Mouse (Mus musculus) heart, embryonic 11.5 days (tissue): ENCODE results near the gene Klhl29. TPM values are rescaled to one million over a fixed set of nuclear protein-coding genes. Genes with fewer than 3 reads are reported as not detected.
A peak's percentile ranks its signal among the peaks of the same experiment; 100 is the strongest.

Source experiments
- ATAC-seq: fragments of 200-750 bp; cut with Nextera tagmentation; replicated peaks from 2 replicates; pipeline ENCODE4 v1.8.0; 2017; ENCODE audit warnings: moderate library complexity; ENCODE audit not compliant: insufficient number of reproducible peaks, low FRiP score, low TSS enrichment
- H3K27ac ChIP-seq: fragments of 300-500 bp; sonication (generic); 2 replicates; pipeline ENCODE4 v1.5.1; 2014; ENCODE audit warnings: mild to moderate bottlenecking, low read depth, low read length
- H3K27me3 ChIP-seq: fragments of 300-500 bp; sonication (generic); 2 replicates; pipeline ENCODE4 v1.6.1; 2014; ENCODE audit warnings: mild to moderate bottlenecking, low read length, mixed read lengths; ENCODE audit not compliant: control insufficient read depth, insufficient read depth
- H3K36me3 ChIP-seq: fragments of 300-500 bp; sonication (generic); 2 replicates; pipeline ENCODE4 v1.6.1; 2014; ENCODE audit warnings: mild to moderate bottlenecking, low read length, moderate library complexity, mixed read lengths; ENCODE audit not compliant: control insufficient read depth, insufficient read depth
- H3K4me1 ChIP-seq: fragments of 300-500 bp; sonication (generic); 2 replicates; pipeline ENCODE4 v1.6.1; 2014; ENCODE audit warnings: low read length; ENCODE audit not compliant: control insufficient read depth, insufficient read depth
- H3K4me2 ChIP-seq: fragments of 300-500 bp; sonication (generic); 2 replicates; pipeline ENCODE4 v1.6.1; 2014; ENCODE audit warnings: mild to moderate bottlenecking, moderate library complexity
- H3K4me3 ChIP-seq: fragments of 300-500 bp; sonication (generic); 2 replicates; pipeline ENCODE4 v1.5.1; 2014; ENCODE audit warnings: low read depth, low read length
- H3K9ac ChIP-seq: fragments of 300-500 bp; sonication (generic); 2 replicates; pipeline ENCODE4 v1.6.1; 2014; ENCODE audit warnings: mild to moderate bottlenecking, low read depth, low read length, moderate library complexity
- H3K9me3 ChIP-seq: fragments of 300-500 bp; sonication (generic); replicated peaks from 2 replicates; pipeline ENCODE4 v1.6.1; 2016; ENCODE audit warnings: low read length; ENCODE audit not compliant: control insufficient read depth
- WGBS: fragments of 180-500 bp; shearing (Covaris S2); extraction: QIAGEN DNeasy Blood & Tissue Kit; methylation state at CpG from one replicate; pipeline ENCODE4 v1.1.7; 2014; ENCODE audit not compliant: insufficient replicate concordance; 5-methylcytosine and 5-hydroxymethylcytosine counted together
- polyA plus RNA-seq: library from polyadenylated mRNA; unstranded; fragments of >200 nt; fragmentation: Nextera tagmentation; extraction: Ambion mirVana; gene quantifications from 2 replicates; pipeline ENCODE4 v1.2.1, GENCODE M21; 2014

The Klhl29 gene
- polyA plus RNA-seq, 1 experiment from 2014 or later, result 0.67 TPM

- Histone ChIP-seq H3K36me3 (no peaks in the 10 kb centered on the region), H3K27ac (no peak overlapping the region), H3K4me2 (no peak overlapping the region), H3K27me3 (no peaks in the 10 kb centered on the region), H3K4me3 (no peak overlapping the region), H3K9me3 (no peaks in the 10 kb centered on the region), H3K9ac (no peak overlapping the region), H3K4me1 (0 out of 2 replicates have a peak, but pooled peaks cover 6% of the 10 kb centered on the region)
- WGBS, result 76% methylated on average over 17 of the region's 17 CpGs
- no peak for ATAC-seq
Observed at GRCm38 (mm10) chr12:5207941-5208905, 167.3 kb downstream of the Klhl29 start.

GRCm38 (mm10) chr12:5207172-5207571 lies 168.3 kb downstream of the Klhl29 start:
- Histone ChIP-seq H3K9ac (no peak overlapping the region), H3K9me3 (no peaks in the 10 kb centered on the region), H3K4me3 (no peak overlapping the region), H3K36me3 (no peaks in the 10 kb centered on the region), H3K27me3 (no peaks in the 10 kb centered on the region), H3K4me2 (no peak overlapping the region), H3K27ac (no peak overlapping the region), H3K4me1 (0 out of 2 replicates have a peak, but pooled peaks cover 6% of the 10 kb centered on the region)
- no peak for ATAC-seq
- WGBS, result 78% methylated on average over 4 of the region's 4 CpGs

- Histone ChIP-seq H3K9me3 (no peaks in the 10 kb centered on the region), H3K9ac (no peak overlapping the region), H3K27ac (no peak overlapping the region), H3K27me3 (no peaks in the 10 kb centered on the region), H3K4me1 (0 out of 2 replicates have a peak, but pooled peaks cover 6% of the 10 kb centered on the region), H3K4me2 (no peak overlapping the region), H3K36me3 (no peaks in the 10 kb centered on the region), H3K4me3 (no peak overlapping the region)
- ATAC-seq, result no peak
- 62% methylated on average over 11 of the region's 11 CpGs for WGBS
Observed at GRCm38 (mm10) chr12:5204071-5204840, 171.2 kb downstream of the Klhl29 start.

GRCm38 (mm10) chr12:5203385-5203784 lies 172.1 kb downstream of the Klhl29 start:
- 62% methylated on average over 5 of the region's 5 CpGs for WGBS
- H3K4me1 ChIP-seq, result 0 out of 2 replicates have a peak, but pooled peaks cover 2% of the 10 kb centered on the region

GRCm38 (mm10) chr12:5198254-5198653 lies 177.2 kb downstream of the Klhl29 start:
- no peaks in the 10 kb centered on the region for H3K4me1 ChIP-seq
- no peak overlapping the region for H3K27ac ChIP-seq
- no peaks in the 10 kb centered on the region for H3K36me3 ChIP-seq
- H3K27me3 ChIP-seq, result no peaks in the 10 kb centered on the region
- no peak overlapping the region for H3K9ac ChIP-seq
- no peak for ATAC-seq
- H3K4me3 ChIP-seq, result no peak overlapping the region
- H3K4me2 ChIP-seq, result no peak overlapping the region
- WGBS, result 48% methylated on average over 4 of the region's 4 CpGs
- no peaks in the 10 kb centered on the region for H3K9me3 ChIP-seq

More at GRCm38 (mm10) chr12:5203385-5203784, 172.1 kb downstream of the Klhl29 start:
- no peaks in the 10 kb centered on the region for H3K9me3 ChIP-seq
- no peak overlapping the region for H3K9ac ChIP-seq
- H3K4me3 ChIP-seq, result no peak overlapping the region
- ATAC-seq, result no peak
- no peaks in the 10 kb centered on the region for H3K36me3 ChIP-seq
- H3K27me3 ChIP-seq, result no peaks in the 10 kb centered on the region
- H3K4me2 ChIP-seq, result no peak overlapping the region
- H3K27ac ChIP-seq, result no peak overlapping the region

- Histone ChIP-seq H3K27ac (no peak overlapping the region), H3K9ac (no peak overlapping the region), H3K27me3 (no peaks in the 10 kb centered on the region), H3K4me1 (peaks cover 18% of the 10 kb centered on the region), H3K4me2 (no peak overlapping the region), H3K9me3 (no peaks in the 10 kb centered on the region), H3K36me3 (no peaks in the 10 kb centered on the region), H3K4me3 (no peak overlapping the region)
- ATAC-seq, result no peak
- 71% methylated on average over 6 of the region's 6 CpGs for WGBS
Observed at GRCm38 (mm10) chr12:5194176-5194575, 181.3 kb downstream of the Klhl29 start.

GRCm38 (mm10) chr12:5192380-5192718 lies 183.1 kb downstream of the Klhl29 start:
- H3K4me1 ChIP-seq, result peaks cover 30% of the 10 kb centered on the region
- 59% methylated on average over 9 of the region's 9 CpGs for WGBS
- no peak overlapping the region for H3K4me3 ChIP-seq
- ATAC-seq, result no peak
- H3K27ac ChIP-seq, result peak overlapping the region; percentile 68; the same call in 1 of the 2 replicates
- no peaks in the 10 kb centered on the region for H3K36me3 ChIP-seq
- H3K27me3 ChIP-seq, result no peaks in the 10 kb centered on the region
- H3K9ac ChIP-seq, result no peak overlapping the region
- H3K9me3 ChIP-seq, result no peaks in the 10 kb centered on the region
- peak overlapping the region; percentile 56 for H3K4me2 ChIP-seq

- H3K4me2 ChIP-seq, result peak overlapping the region; percentile 56
- no peaks in the 10 kb centered on the region for H3K36me3 ChIP-seq
- 6% methylated on average over 14 of the region's 14 CpGs for WGBS
- no peaks in the 10 kb centered on the region for H3K9me3 ChIP-seq
- peak overlapping the region; percentile 49; the same call in 1 of the 2 replicates for H3K9ac ChIP-seq
- H3K27me3 ChIP-seq, result no peaks in the 10 kb centered on the region
- no peak overlapping the region for H3K4me3 ChIP-seq
- 0 out of 2 replicates have a peak, but pooled peaks have one; percentile 37 for ATAC-seq
- H3K27ac ChIP-seq, result peak overlapping the region; percentile 68
- peaks cover 34% of the 10 kb centered on the region for H3K4me1 ChIP-seq
Observed at GRCm38 (mm10) chr12:5191628-5192379, 183.7 kb downstream of the Klhl29 start.
